8 mouse cellular contexts compared by ENCODE assay signal in genomic region chrX:48513824-48514223, GRCm38 (mm10). TPM values are rescaled to one million over a fixed set of nuclear protein-coding genes. Genes with fewer than 3 reads are reported as not detected.
DNase-seq lines count a peak whose midpoint lies in the region; ATAC-seq and TF ChIP-seq lines count a peak whose summit lies in the region.

No protein-coding gene starts in this region.

- TF ChIP-seq POLR2A in bone marrow macrophage, adult 2 months (IDR thresholded peaks at IDR 0.05; ENCODE audit: borderline replicate concordance, low read depth, low read length), result no peak

- 0 out of 2 replicates have a peak, but pooled peaks cover 2% of the 10 kb centered on the region for H3K4me1 ChIP-seq in lung, embryonic 15.5 days
- peaks cover 4% of the 10 kb centered on the region; the same call in 1 of the 2 replicates for H3K4me1 ChIP-seq in bone marrow macrophage, adult 2 months (ENCODE audit: control insufficient read depth, insufficient read depth, low read length)
- H3K4me1 ChIP-seq in hindbrain, embryonic 16.5 days (ENCODE audit: control insufficient read depth, insufficient read depth, low read depth, low read length), result peaks cover 2% of the 10 kb centered on the region
- H3K4me1 ChIP-seq in midbrain, embryonic 12.5 days, result 0 out of 2 replicates have a peak, but pooled peaks cover 6% of the 10 kb centered on the region

- no peaks in the 10 kb centered on the region for H3K27me3 ChIP-seq in lung, embryonic 15.5 days
- H3K27me3 ChIP-seq in hindbrain, embryonic 16.5 days (replicated peaks; ENCODE audit: control insufficient read depth, insufficient read depth, low read length), result no peaks in the 10 kb centered on the region
- no peaks in the 10 kb centered on the region for H3K27me3 ChIP-seq in midbrain, embryonic 12.5 days

- H3K9ac ChIP-seq in lung, embryonic 15.5 days, result no peak overlapping the region; the same call in 1 of the 2 replicates
- peak overlapping the region; percentile 35; the same call in 1 of the 2 replicates for H3K9ac ChIP-seq in hindbrain, embryonic 16.5 days (ENCODE audit: low read depth, low read length)
- 0 out of 2 replicates have a peak overlapping the region, but pooled peaks have one; percentile 20 for H3K9ac ChIP-seq in midbrain, embryonic 12.5 days (replicated peaks)

- no peak overlapping the region for H3K27ac ChIP-seq in lung, embryonic 15.5 days
- 0 out of 2 replicates have a peak overlapping the region, but pooled peaks have one; percentile 15 for H3K27ac ChIP-seq in bone marrow macrophage, adult 2 months (ENCODE audit: insufficient read depth, low read depth, low read length)
- H3K27ac ChIP-seq in hindbrain, embryonic 16.5 days (ENCODE audit: low read depth, low read length), result no peak overlapping the region
- no peak overlapping the region for H3K27ac ChIP-seq in midbrain, embryonic 12.5 days (replicated peaks)

- DNase-seq in lung, postnatal 4 days, result no peak
- DNase-seq in adrenal gland, postnatal 14 days, result no peak
- DNase-seq in adrenal gland, adult (ENCODE audit: inconsistent age in 2 of 2, low spot score in 1 of 2), result no peak

- no peaks in the 10 kb centered on the region for H3K36me3 ChIP-seq in lung, embryonic 15.5 days
- H3K36me3 ChIP-seq in hindbrain, embryonic 16.5 days (ENCODE audit: control insufficient read depth, insufficient read depth, low read length), result no peaks in the 10 kb centered on the region
- no peaks in the 10 kb centered on the region for H3K36me3 ChIP-seq in midbrain, embryonic 12.5 days

- WGBS in lung, embryonic 15.5 days, result 22% methylated on average over 13 of the region's 13 CpGs
- WGBS in hindbrain, embryonic 16.5 days, result 13% methylated on average over 13 of the region's 13 CpGs
- 28% methylated on average over 13 of the region's 13 CpGs for WGBS in midbrain, embryonic 12.5 days

- H3K4me3 ChIP-seq in lung, embryonic 15.5 days, result peak overlapping the region; percentile 60
- H3K4me3 ChIP-seq in bone marrow macrophage, adult 2 months (ENCODE audit: insufficient read depth, low read length), result peak overlapping the region; percentile 63
- peak overlapping the region; percentile 57 for H3K4me3 ChIP-seq in hindbrain, embryonic 16.5 days (ENCODE audit: low read length)
- peak overlapping the region; percentile 54 for H3K4me3 ChIP-seq in midbrain, embryonic 12.5 days

- ATAC-seq in lung, embryonic 15.5 days (ENCODE audit: borderline replicate concordance, extremely low read depth, low FRiP score, low TSS enrichment), result no peak
- no peak for ATAC-seq in hindbrain, embryonic 16.5 days
- no peak for ATAC-seq in midbrain, embryonic 12.5 days (ENCODE audit: low FRiP score, low read depth)
- ATAC-seq in cerebellum, adult (ENCODE audit: insufficient number of reproducible peaks, low FRiP score, low TSS enrichment), result no peak

- H3K4me2 ChIP-seq in lung, embryonic 15.5 days, result peak overlapping the region; percentile 44
- H3K4me2 ChIP-seq in hindbrain, embryonic 16.5 days (ENCODE audit: low read length), result peak overlapping the region; percentile 48
- peak overlapping the region; percentile 55 for H3K4me2 ChIP-seq in midbrain, embryonic 12.5 days (replicated peaks)

- no peaks in the 10 kb centered on the region for H3K9me3 ChIP-seq in lung, embryonic 15.5 days
- no peaks in the 10 kb centered on the region for H3K9me3 ChIP-seq in hindbrain, embryonic 16.5 days (ENCODE audit: control insufficient read depth, low read length)
- no peaks in the 10 kb centered on the region for H3K9me3 ChIP-seq in midbrain, embryonic 12.5 days

- no peak for TF ChIP-seq CTCF in bone marrow macrophage, adult 2 months (IDR thresholded peaks at IDR 0.05; ENCODE audit: low read depth, low read length)

RNA-seq across cellular contexts. Expression of gene Aifm1, which starts 0.5 kb away (rescaled TPM):
- 64.5 and 66.2 TPM in 2 replicates for polyA plus RNA-seq in lung, embryonic 15.5 days (2015; fragmentation: Nextera tagmentation; extraction: Ambion mirVana)
- 18.5 and 23.3 TPM in 2 replicates for polyA plus RNA-seq in bone marrow macrophage, adult 2 months (2012; ENCODE audit: insufficient read depth, insufficient read length, missing spikeins)
- polyA plus RNA-seq in hindbrain, embryonic 16.5 days (2015; fragmentation: Nextera tagmentation; extraction: Ambion mirVana), result 42.1 and 45.1 TPM in 2 replicates
- polyA plus RNA-seq in midbrain, embryonic 12.5 days (2016; fragmentation: Nextera tagmentation; extraction: Ambion mirVana), result 61.8 and 63.2 TPM in 2 replicates
- 192 and 208 TPM in 2 replicates for total RNA-seq in adrenal gland, postnatal 14 days (2021)

RNA-seq across cellular contexts. Expression of gene Rab33a, which starts 5.3 kb away (rescaled TPM):
- 1.2 and 2.2 TPM in 2 replicates for polyA plus RNA-seq in lung, embryonic 15.5 days (2015; fragmentation: Nextera tagmentation; extraction: Ambion mirVana)
- not detected in 2 replicates for polyA plus RNA-seq in bone marrow macrophage, adult 2 months (2012; ENCODE audit: insufficient read depth, insufficient read length, missing spikeins)
- polyA plus RNA-seq in hindbrain, embryonic 16.5 days (2015; fragmentation: Nextera tagmentation; extraction: Ambion mirVana), result 88.5 and 98.7 TPM in 2 replicates
- 39.2 and 45.0 TPM in 2 replicates for polyA plus RNA-seq in midbrain, embryonic 12.5 days (2016; fragmentation: Nextera tagmentation; extraction: Ambion mirVana)
- total RNA-seq in adrenal gland, postnatal 14 days (2021), result 17.4 and 26.3 TPM in 2 replicates

RNA-seq across cellular contexts. Expression of gene Elf4, which starts 50.9 kb away (rescaled TPM):
- 5.0 and 6.3 TPM in 2 replicates for polyA plus RNA-seq in lung, embryonic 15.5 days (2015; fragmentation: Nextera tagmentation; extraction: Ambion mirVana)
- 46.8 and 49.2 TPM in 2 replicates for polyA plus RNA-seq in bone marrow macrophage, adult 2 months (2012; ENCODE audit: insufficient read depth, insufficient read length, missing spikeins)
- polyA plus RNA-seq in hindbrain, embryonic 16.5 days (2015; fragmentation: Nextera tagmentation; extraction: Ambion mirVana), result 0.35 and 0.82 TPM in 2 replicates
- 1.6 and 1.8 TPM in 2 replicates for polyA plus RNA-seq in midbrain, embryonic 12.5 days (2016; fragmentation: Nextera tagmentation; extraction: Ambion mirVana)
- total RNA-seq in adrenal gland, postnatal 14 days (2021), result 13.9 and 18.0 TPM in 2 replicates

Comparison
In these comparisons a context has a peak if more than half of its experiments do, and no peak if none do; other contexts are left out.
1. RNA of gene Rab33a, which starts 5.3 kb away (polyA plus RNA-seq): 88.5 to 98.7 TPM in hindbrain, embryonic 16.5 days and 39.2 to 45.0 TPM in midbrain, embryonic 12.5 days; 1.2 to 2.2 TPM in lung, embryonic 15.5 days and not detected in bone marrow macrophage, adult 2 months; every median in the first group is over 10 times any median in the second.
2. Peak in every context shown above with its lines, with median percentiles within 50 percentile points of each other: H3K4me2 ChIP-seq and H3K4me3 ChIP-seq.